Mouse (Mus musculus) v-Abl transformed pro-B cells (cell line): Measurements from ENCODE around the gene Gm30737.
"Not testable (repeated sequence)": the region's sequence is repeated elsewhere in the genome, so short reads cannot be mapped to it uniquely, and the experiment has no call there.

ENCODE experiments used
- in situ Hi-C, 2 experiments: fragments of 400-800 bp; cut with MboI; formaldehyde crosslinking; loops; one replicate each; pipeline ENCODE4 v1.15.1; 2025; ENCODE audit not compliant: unreplicated experiment in 2 of 2

Gm30737 gene

DNA sequence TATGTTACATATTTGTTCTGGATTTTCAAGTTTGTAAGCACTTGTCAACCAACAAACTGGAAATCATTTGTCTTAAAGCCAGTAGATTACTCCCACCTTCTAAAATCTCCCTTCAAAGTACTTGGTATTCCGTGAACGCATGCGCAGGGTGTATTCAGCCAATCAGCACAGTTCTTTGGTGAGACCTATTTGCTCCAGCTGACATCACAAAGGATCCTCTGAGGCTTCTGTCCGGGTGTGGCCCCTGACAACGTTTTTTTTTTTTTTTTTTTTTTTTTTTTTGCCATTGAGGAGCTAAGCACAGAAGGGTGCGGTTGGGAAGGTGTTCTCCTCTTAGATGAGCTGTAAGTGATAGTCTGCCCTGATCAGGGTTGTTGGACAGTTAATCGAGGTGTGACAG, at the start of gene Gm30737:
Gm30737 (plus strand) TSS at position 301 of the 400 bp plus-strand sequence.
- in situ Hi-C loops, result not testable (repeated sequence)
